Mouse (Mus musculus) neural tube, embryonic 14.5 days (tissue): ENCODE measurements around the gene Fbp1. TPM values are rescaled to one million over a fixed set of nuclear protein-coding genes. Genes with fewer than 3 reads are reported as not detected.
"Not testable (repeated sequence)": the region's sequence is repeated elsewhere in the genome, so short reads cannot be mapped to it uniquely, and the experiment has no call there.

ENCODE experiments used
- ATAC-seq: fragments of 200-750 bp; cut with Nextera tagmentation; 2 replicates; pipeline ENCODE4 v1.8.0; 2017; ENCODE audit warnings: low read depth, mild to moderate bottlenecking, moderate TSS enrichment, moderate library complexity
- H3K27ac ChIP-seq: fragments of 300-500 bp; sonication (generic); 2 replicates; pipeline ENCODE4 v1.5.1; 2014; ENCODE audit warnings: low read depth, mild to moderate bottlenecking, control low read depth, low read length, moderate library complexity, mixed read lengths
- H3K27me3 ChIP-seq: fragments of 300-500 bp; sonication (generic); 2 replicates; pipeline ENCODE4 v1.6.1; 2014; ENCODE audit warnings: low read length; ENCODE audit not compliant: control insufficient read depth, insufficient read depth
- H3K36me3 ChIP-seq: fragments of 300-500 bp; sonication (generic); 2 replicates; pipeline ENCODE4 v1.6.1; 2014; ENCODE audit warnings: low read length, mixed read lengths; ENCODE audit not compliant: control insufficient read depth, insufficient read depth
- H3K4me1 ChIP-seq: fragments of 300-500 bp; sonication (generic); 2 replicates; pipeline ENCODE4 v1.6.1; 2014; ENCODE audit warnings: low read length; ENCODE audit not compliant: control insufficient read depth, insufficient read depth
- H3K4me2 ChIP-seq: fragments of 300-500 bp; sonication (generic); 2 replicates; pipeline ENCODE4 v1.6.1; 2014; ENCODE audit warnings: mild to moderate bottlenecking, low read depth, low read length, control low read depth
- H3K4me3 ChIP-seq: fragments of 300-500 bp; sonication (generic); 2 replicates; pipeline ENCODE4 v1.5.1; 2014; ENCODE audit warnings: low read depth, low read length, control low read depth, mixed read lengths
- H3K9ac ChIP-seq: fragments of 300-500 bp; sonication (generic); replicated peaks from 2 replicates; pipeline ENCODE4 v1.6.1; 2014; ENCODE audit warnings: low read depth, mild to moderate bottlenecking, control low read depth, low read length, mixed read lengths
- H3K9me3 ChIP-seq: fragments of 300-500 bp; sonication (generic); 2 replicates; pipeline ENCODE4 v1.6.1; 2016; ENCODE audit warnings: low read length; ENCODE audit not compliant: control insufficient read depth
- WGBS: fragments of 180-500 bp; shearing (Covaris S2); extraction: QIAGEN DNeasy Blood & Tissue Kit; methylation state at CpG from one replicate; pipeline ENCODE4 v1.1.7; 2014; 5-methylcytosine and 5-hydroxymethylcytosine counted together
- polyA plus RNA-seq: library from polyadenylated mRNA; unstranded; fragments of >200 nt; fragmentation: Nextera tagmentation; extraction: Ambion mirVana; gene quantifications from 2 replicates; pipeline ENCODE4 v1.2.1, GENCODE M21; 2014

Gene Fbp1
- polyA plus RNA-seq, 1 experiment from 2014 or later, result 0.27 TPM

GRCm38 (mm10) chr13:62815705-62816104 lies 72.4 kb downstream of the Fbp1 start:
- not testable (repeated sequence) for H3K4me1 ChIP-seq, H3K9me3 ChIP-seq, H3K4me2 ChIP-seq, H3K4me3 ChIP-seq, ATAC-seq, H3K27me3 ChIP-seq, H3K27ac ChIP-seq, H3K36me3 ChIP-seq, H3K9ac ChIP-seq
- 89% methylated on average over 3 of the region's 3 CpGs for WGBS

Other genes starting within 250 kb of the Fbp1 start
- 43.7 and 44.9 TPM in 2 replicates for gene Platr25, start 127.6 kb downstream of the Fbp1 start, polyA plus RNA-seq
- gene Gm5141, start 102.5 kb downstream of the Fbp1 start, polyA plus RNA-seq, result 10.3 and 11.7 TPM in 2 replicates
- gene Fbp2, start 29.9 kb downstream of the Fbp1 start, polyA plus RNA-seq, result 0.19 and 0.55 TPM in 2 replicates
- gene 2010111I01Rik, start 76.6 kb upstream of the Fbp1 start, polyA plus RNA-seq, result 28.8 and 60.2 TPM in 2 replicates